Mouse (Mus musculus): Measurements from ENCODE around the gene Krt2. TPM values are rescaled to one million over a fixed set of nuclear protein-coding genes. Genes with fewer than 3 reads are reported as not detected.

Gene Krt2
- 0.47 and 0.57 TPM in 2 replicates for polyA plus RNA-seq (2015; fragmentation: Nextera tagmentation; extraction: Ambion mirVana)

- WGBS: 74% methylated on average over 16 of the region's 16 CpGs
- Histone ChIP-seq H3K4me3 (no peak within 1 kb of the TSS), H3K27ac (no peak within 1 kb of the TSS), H3K27me3 (peaks cover 30% of the 10 kb centered on the region), H3K4me1 (no peaks in the 10 kb centered on the region), H3K36me3 (no peaks in the 10 kb centered on the region), H3K9me3 (no peaks in the 10 kb centered on the region), H3K9ac (no peak within 1 kb of the TSS), H3K4me2 (replicated peaks) (no peak within 1 kb of the TSS)
- no peak for ATAC-seq (ENCODE audit: low FRiP score, low read depth)
Measured at GRCm38 (mm10) chr15:101817875-101818274, at the start of gene Krt2. Krt2 (minus strand) TSS chr15:101818169.

DNA sequence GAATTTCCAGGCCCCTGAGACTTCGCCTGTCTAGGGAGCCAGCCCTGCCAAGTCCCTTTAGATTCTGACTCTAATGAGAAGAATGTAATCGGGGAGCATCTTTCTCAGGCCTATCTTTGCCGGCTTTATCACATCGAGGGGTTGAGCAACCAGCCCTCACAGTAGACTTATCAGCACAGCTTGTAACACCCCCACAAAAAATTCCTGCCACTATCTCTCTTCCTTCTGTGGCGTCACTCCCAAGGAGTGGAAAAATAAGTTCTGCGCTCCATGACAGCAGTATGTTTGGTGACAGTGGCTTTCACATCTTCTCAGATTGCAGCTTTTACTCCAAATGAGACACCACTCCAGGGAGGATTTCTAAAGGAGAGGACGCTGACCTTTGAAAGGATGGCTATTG is 48.8 kb upstream of the Krt2 start:
- no peak for ATAC-seq (ENCODE audit: low FRiP score, low read depth)

DNA sequence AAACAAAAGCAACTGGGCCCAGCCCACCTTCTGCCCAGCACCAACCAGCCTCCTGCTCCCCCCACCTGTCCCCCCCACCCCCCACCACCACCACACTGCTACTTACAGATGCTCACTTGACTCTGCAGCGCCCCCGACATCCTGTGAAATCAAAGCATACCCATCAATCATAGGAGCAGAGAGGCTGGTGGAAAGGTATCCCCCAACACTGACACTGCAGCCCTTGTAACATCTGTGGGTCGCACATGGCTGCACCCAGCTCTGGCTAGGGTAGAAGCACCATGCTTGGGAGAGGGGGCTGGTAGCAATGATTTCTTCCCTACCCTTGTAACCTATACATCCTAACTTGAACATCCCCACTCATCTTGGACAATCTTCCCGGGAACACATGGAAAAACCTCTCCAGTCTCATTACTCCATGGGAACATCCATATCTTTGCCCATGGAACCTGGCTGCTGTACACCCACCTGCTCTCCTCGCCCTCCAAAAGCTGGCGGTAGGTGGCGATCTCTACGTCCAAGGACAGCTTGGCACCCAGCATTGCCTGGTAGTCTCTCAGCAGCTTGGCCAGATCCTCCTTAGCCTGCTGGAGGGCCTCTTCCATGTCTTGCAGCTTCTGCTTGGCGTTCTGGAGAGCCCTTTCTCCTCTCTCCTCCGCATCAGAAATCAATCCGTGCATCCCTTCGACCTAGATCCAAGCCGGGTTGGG is 42.6 kb upstream of the Krt2 start:
- Histone ChIP-seq H3K27ac (no peak overlapping the region), H3K9me3 (no peaks in the 10 kb centered on the region), H3K9ac (no peak overlapping the region), H3K4me2 (replicated peaks) (peak overlapping the region; percentile 70; the same call in 1 of the 2 replicates), H3K4me1 (peaks cover 10% of the 10 kb centered on the region), H3K4me3 (peak overlapping the region; percentile 41), H3K27me3 (peaks cover 91% of the 10 kb centered on the region), H3K36me3 (no peaks in the 10 kb centered on the region)
- 48% methylated on average over 13 of the region's 13 CpGs for WGBS
- ATAC-seq (ENCODE audit: low FRiP score, low read depth): no peak

More for the DNA sequence above, 48.8 kb upstream of the Krt2 start:
- no peak overlapping the region for H3K27ac ChIP-seq
- no peak overlapping the region for H3K9ac ChIP-seq
- H3K4me2 ChIP-seq (replicated peaks): no peak overlapping the region
- H3K4me3 ChIP-seq: no peak overlapping the region
- no peaks in the 10 kb centered on the region for H3K36me3 ChIP-seq
- H3K9me3 ChIP-seq: no peaks in the 10 kb centered on the region
- no peaks in the 10 kb centered on the region for H3K4me1 ChIP-seq
- peaks cover 49% of the 10 kb centered on the region for H3K27me3 ChIP-seq
- 82% methylated on average over 7 of the region's 7 CpGs for WGBS

GRCm38 (mm10) chr15:101859735-101860170 is 41.8 kb upstream of the Krt2 start:
- WGBS: 0% methylated on average over 33 of the region's 33 CpGs
- H3K4me2 ChIP-seq (replicated peaks): peak overlapping the region; percentile 70
- H3K27ac ChIP-seq: no peak overlapping the region
- H3K9me3 ChIP-seq: no peaks in the 10 kb centered on the region
- H3K9ac ChIP-seq: peak overlapping the region; percentile 60
- peak overlapping the region; percentile 41 for H3K4me3 ChIP-seq
- ATAC-seq (ENCODE audit: low FRiP score, low read depth): no peak
- no peaks in the 10 kb centered on the region for H3K36me3 ChIP-seq
- peaks cover 10% of the 10 kb centered on the region for H3K4me1 ChIP-seq
- H3K27me3 ChIP-seq: peaks cover 94% of the 10 kb centered on the region

DNA sequence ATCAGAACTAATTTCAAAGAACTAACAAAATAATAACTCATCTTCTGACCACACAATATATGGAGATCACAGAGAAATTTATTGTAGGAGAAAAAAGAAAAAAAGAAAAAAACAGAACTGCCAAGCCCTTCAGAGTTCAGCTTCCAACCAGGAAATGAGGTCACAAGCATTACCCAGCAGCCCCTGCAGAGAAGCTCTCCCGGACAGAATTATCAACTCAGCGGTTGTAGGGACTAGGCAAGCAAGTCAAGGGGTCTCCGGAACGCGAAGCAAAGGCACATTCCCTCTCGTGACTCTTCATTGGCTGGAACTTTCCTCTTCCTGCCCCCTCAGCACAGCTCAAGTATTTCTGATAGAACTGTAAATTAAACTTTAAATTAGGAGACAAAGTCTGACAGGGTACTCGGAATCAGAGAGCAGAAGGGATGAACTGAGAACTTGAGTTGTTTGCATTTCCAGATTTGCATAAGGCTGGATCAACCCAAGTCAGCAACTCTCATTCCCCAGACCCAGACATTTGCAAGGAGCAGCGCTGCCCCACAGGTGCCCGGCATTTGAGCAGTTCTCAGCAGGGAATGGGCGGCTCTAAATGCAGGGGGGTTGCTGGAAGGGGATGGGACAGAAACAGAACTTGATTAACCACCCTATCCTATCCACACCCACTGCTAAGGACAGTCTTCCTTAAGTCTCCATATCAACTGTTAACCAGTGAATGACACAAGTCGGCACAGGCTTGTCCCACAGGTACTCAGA is 40.9 kb upstream of the Krt2 start:
- WGBS: 5% methylated on average over 11 of the region's 11 CpGs
- Histone ChIP-seq H3K4me2 (replicated peaks) (peak overlapping the region; percentile 70), H3K9ac (no peak overlapping the region), H3K27me3 (peaks cover 95% of the 10 kb centered on the region), H3K4me3 (no peak overlapping the region), H3K36me3 (no peaks in the 10 kb centered on the region), H3K9me3 (no peaks in the 10 kb centered on the region), H3K4me1 (peaks cover 10% of the 10 kb centered on the region), H3K27ac (no peak overlapping the region)
- ATAC-seq (ENCODE audit: low FRiP score, low read depth): no peak

DNA sequence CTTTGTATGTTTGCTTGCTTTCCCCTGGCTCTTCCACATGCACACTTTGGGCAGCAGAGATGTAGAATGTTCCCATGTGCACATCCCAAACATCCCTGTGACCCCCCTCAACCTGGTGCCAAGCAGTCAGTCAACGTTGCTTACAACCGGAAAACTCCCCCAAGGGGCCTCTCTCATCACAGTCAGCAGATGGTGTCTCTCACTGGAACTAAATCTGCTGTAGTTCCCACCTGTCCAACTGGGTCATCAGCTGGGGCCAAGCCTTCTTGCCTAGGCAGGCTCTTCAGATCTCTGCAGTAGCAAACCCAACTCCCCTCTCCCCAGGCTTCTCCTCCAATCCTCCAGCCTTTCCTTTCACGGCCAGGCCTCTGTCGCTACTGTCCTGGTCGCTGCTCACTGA is 38.7 kb upstream of the Krt2 start:
- 49% methylated on average over 5 of the region's 5 CpGs for WGBS
- no peak for ATAC-seq (ENCODE audit: low FRiP score, low read depth)

DNA sequence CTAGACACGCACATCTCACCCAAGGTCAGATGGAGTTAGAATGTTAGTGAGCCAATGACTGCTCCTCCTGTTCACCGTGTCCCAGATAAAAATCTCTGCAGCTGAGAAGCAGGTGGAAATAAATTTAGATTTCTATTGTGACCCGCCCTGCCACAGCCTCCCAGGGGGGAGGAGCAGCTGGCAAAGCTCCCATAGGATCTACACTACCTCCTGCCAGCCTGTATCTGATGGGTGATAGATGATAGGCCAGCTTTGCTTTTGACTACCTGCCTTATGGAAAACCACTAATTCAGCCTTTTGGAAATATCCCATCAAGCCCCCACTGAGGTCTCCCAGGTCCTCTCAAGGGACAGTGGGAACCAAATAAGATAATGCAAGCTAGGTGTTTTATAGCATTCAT is 37.8 kb upstream of the Krt2 start:
- WGBS: 67% methylated on average over 3 of the region's 3 CpGs
- Histone ChIP-seq H3K9ac (no peak overlapping the region), H3K27me3 (peaks cover 96% of the 10 kb centered on the region), H3K27ac (no peak overlapping the region), H3K4me1 (peaks cover 15% of the 10 kb centered on the region), H3K4me2 (replicated peaks) (no peak overlapping the region), H3K36me3 (no peaks in the 10 kb centered on the region), H3K4me3 (no peak overlapping the region), H3K9me3 (no peaks in the 10 kb centered on the region)
- ATAC-seq (ENCODE audit: low FRiP score, low read depth): no peak

More for the DNA sequence above, 38.7 kb upstream of the Krt2 start:
- Histone ChIP-seq H3K27ac (no peak overlapping the region), H3K9me3 (no peaks in the 10 kb centered on the region), H3K27me3 (peaks cover 97% of the 10 kb centered on the region), H3K9ac (no peak overlapping the region), H3K4me3 (no peak overlapping the region), H3K36me3 (no peaks in the 10 kb centered on the region), H3K4me2 (replicated peaks) (no peak overlapping the region), H3K4me1 (peaks cover 15% of the 10 kb centered on the region)

GRCm38 (mm10) chr15:101854294-101854693 is 36.3 kb upstream of the Krt2 start:
- Histone ChIP-seq H3K4me2 (replicated peaks) (no peak overlapping the region), H3K9me3 (no peaks in the 10 kb centered on the region), H3K4me3 (no peak overlapping the region), H3K27ac (no peak overlapping the region), H3K9ac (no peak overlapping the region), H3K27me3 (peaks cover 89% of the 10 kb centered on the region), H3K4me1 (peaks cover 10% of the 10 kb centered on the region), H3K36me3 (no peaks in the 10 kb centered on the region)
- WGBS: 16% methylated on average over 5 of the region's 5 CpGs
- ATAC-seq (ENCODE audit: low FRiP score, low read depth): no peak

DNA sequence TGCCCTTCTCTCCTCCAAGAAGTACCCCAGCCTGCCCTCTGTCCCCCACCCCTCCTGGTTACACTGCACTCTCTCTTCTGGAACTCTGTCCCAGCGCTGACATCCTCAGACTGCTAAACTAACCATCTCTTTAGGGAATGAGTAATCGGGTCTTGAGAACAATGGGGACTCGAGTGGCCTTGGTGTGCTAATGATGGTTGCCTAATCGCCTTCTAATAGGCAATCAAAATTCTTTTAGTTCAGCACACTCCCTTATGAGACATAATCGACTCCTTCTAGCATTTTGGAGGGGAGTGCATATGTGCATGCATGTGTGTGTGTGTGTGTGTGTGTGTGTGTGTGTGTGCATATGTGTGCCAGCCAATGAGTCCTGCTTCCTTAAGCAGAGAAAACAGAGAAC is 34.6 kb upstream of the Krt2 start:
- WGBS: 35% methylated on average over 5 of the region's 5 CpGs
- no peak overlapping the region; the same call in 1 of the 2 replicates for H3K9ac ChIP-seq
- H3K9me3 ChIP-seq: no peaks in the 10 kb centered on the region
- no peaks in the 10 kb centered on the region for H3K36me3 ChIP-seq
- no peak overlapping the region for H3K4me3 ChIP-seq
- peaks cover 5% of the 10 kb centered on the region; the same call in 1 of the 2 replicates for H3K4me1 ChIP-seq
- no peak overlapping the region for H3K27ac ChIP-seq
- peaks cover 76% of the 10 kb centered on the region for H3K27me3 ChIP-seq
- ATAC-seq (ENCODE audit: low FRiP score, low read depth): no peak
- H3K4me2 ChIP-seq (replicated peaks): no peak overlapping the region

- no peak within 1 kb of the TSS for H3K4me3 ChIP-seq
- WGBS: 53% methylated on average over 6 of the region's 6 CpGs
Measured at GRCm38 (mm10) chr15:101850694-101851093, 32.7 kb upstream of the Krt2 start, which contains the start of gene Krt1. Krt1 (minus strand) TSS chr15:101850794.

GRCm38 (mm10) chr15:101845971-101846403 is 28.0 kb upstream of the Krt2 start:
- no peaks in the 10 kb centered on the region for H3K9me3 ChIP-seq
- peaks cover 8% of the 10 kb centered on the region; the same call in 1 of the 2 replicates for H3K4me1 ChIP-seq
- H3K27ac ChIP-seq: no peak overlapping the region
- H3K27me3 ChIP-seq: peaks cover 51% of the 10 kb centered on the region
- no peaks in the 10 kb centered on the region for H3K36me3 ChIP-seq
- peak; percentile 57; the same call in 1 of the 2 replicates for ATAC-seq (ENCODE audit: low FRiP score, low read depth)
- H3K4me2 ChIP-seq (replicated peaks): peak overlapping the region; percentile 82
- H3K4me3 ChIP-seq: peak overlapping the region; percentile 54
- under 1% methylated on average over 36 of the region's 37 CpGs for WGBS
- H3K9ac ChIP-seq: peak overlapping the region; percentile 76

More at GRCm38 (mm10) chr15:101850694-101851093, 32.7 kb upstream of the Krt2 start, which contains the start of gene Krt1:
- Histone ChIP-seq H3K9ac (no peak within 1 kb of the TSS), H3K36me3 (no peaks in the 10 kb centered on the region), H3K4me1 (peaks cover 6% of the 10 kb centered on the region; the same call in 1 of the 2 replicates), H3K27ac (no peak within 1 kb of the TSS), H3K27me3 (peaks cover 74% of the 10 kb centered on the region), H3K9me3 (no peaks in the 10 kb centered on the region), H3K4me2 (replicated peaks) (no peak within 1 kb of the TSS)
- no peak for ATAC-seq (ENCODE audit: low FRiP score, low read depth)

- Histone ChIP-seq H3K4me3 (no peak overlapping the region), H3K9me3 (no peaks in the 10 kb centered on the region), H3K4me2 (replicated peaks) (no peak overlapping the region), H3K36me3 (no peaks in the 10 kb centered on the region), H3K27me3 (peaks cover 45% of the 10 kb centered on the region), H3K9ac (no peak overlapping the region), H3K27ac (no peak overlapping the region), H3K4me1 (peaks cover 8% of the 10 kb centered on the region; the same call in 1 of the 2 replicates)
- 55% methylated on average over 9 of the region's 9 CpGs for WGBS
- no peak for ATAC-seq (ENCODE audit: low FRiP score, low read depth)
Measured at GRCm38 (mm10) chr15:101843192-101843591, 25.2 kb upstream of the Krt2 start.
